Mouse (Mus musculus) hematopoietic multipotent progenitor cell, adult 10-12 weeks (in vitro differentiated cells): ENCODE results near the gene Sptssa. TPM values are rescaled to one million over a fixed set of nuclear protein-coding genes. Genes with fewer than 3 reads are reported as not detected.

ENCODE experiments used
- polyA plus RNA-seq: library from polyadenylated mRNA; stranded (reverse); fragments of >175 nt; gene quantifications from 2 replicates; pipeline ENCODE4 v1.2.3, GENCODE M21; 2012; ENCODE audit warnings: low replicate concordance

Gene Sptssa
- polyA plus RNA-seq, result 8.1 and 15.0 TPM in 2 replicates

GRCm38 (mm10) chr12:54656396-54657171, at the start of gene Sptssa:
Sptssa (minus strand) TSS chr12:54656573.

GRCm38 (mm10) chr12:54695511-54696241, 39.3 kb upstream of the Sptssa start, which contains the start of gene Eapp:
Eapp (minus strand) TSS chr12:54695897.

Other genes with a start within 250 kb of the Sptssa start
- 37.2 and 59.1 TPM in 2 replicates for gene Eapp, start 39.3 kb upstream of the Sptssa start, polyA plus RNA-seq
- 8.5 and 19.6 TPM in 2 replicates for gene Snx6, start 139.1 kb upstream of the Sptssa start, polyA plus RNA-seq
- gene Cfl2, start 206.3 kb upstream of the Sptssa start, polyA plus RNA-seq, result 1.2 and 2.3 TPM in 2 replicates